Mouse (Mus musculus) hindbrain, embryonic 13.5 days (tissue): ENCODE measurements around the gene Thpo. TPM values are rescaled to one million over a fixed set of nuclear protein-coding genes. Genes with fewer than 3 reads are reported as not detected.

ENCODE experiments used
- ATAC-seq: fragments of 200-750 bp; cut with Nextera tagmentation; 2 replicates; pipeline ENCODE4 v1.8.0; 2017; ENCODE audit warnings: moderate TSS enrichment; ENCODE audit not compliant: low FRiP score
- H3K27ac ChIP-seq: fragments of 300-500 bp; sonication (generic); 2 replicates; pipeline ENCODE4 v1.5.1; 2015; ENCODE audit warnings: inconsistent platforms, mild to moderate bottlenecking, moderate library complexity
- H3K27me3 ChIP-seq: fragments of 300-500 bp; sonication (generic); 2 replicates; pipeline ENCODE4 v1.6.1; 2015; ENCODE audit warnings: mild to moderate bottlenecking, inconsistent platforms
- H3K36me3 ChIP-seq: fragments of 300-500 bp; sonication (generic); 2 replicates; pipeline ENCODE4 v1.6.1; 2015; ENCODE audit warnings: mild to moderate bottlenecking, inconsistent platforms
- H3K4me1 ChIP-seq: fragments of 300-500 bp; sonication (generic); replicated peaks from 2 replicates; pipeline ENCODE4 v1.6.1; 2015; ENCODE audit warnings: inconsistent platforms
- H3K4me2 ChIP-seq: fragments of 300-500 bp; sonication (generic); 2 replicates; pipeline ENCODE4 v1.6.1; 2015; ENCODE audit warnings: inconsistent platforms, mild to moderate bottlenecking, moderate library complexity
- H3K4me3 ChIP-seq: fragments of 300-500 bp; sonication (generic); 2 replicates; pipeline ENCODE4 v1.5.1; 2015; ENCODE audit warnings: mild to moderate bottlenecking, inconsistent platforms
- H3K9ac ChIP-seq: fragments of 300-500 bp; sonication (generic); 2 replicates; pipeline ENCODE4 v1.6.1; 2015; ENCODE audit warnings: mild to moderate bottlenecking, inconsistent platforms
- H3K9me3 ChIP-seq: fragments of 300-500 bp; sonication (generic); 2 replicates; pipeline ENCODE4 v1.6.1; 2016; ENCODE audit warnings: inconsistent platforms
- WGBS: fragments of 180-500 bp; shearing (Covaris S2); methylation state at CpG from one replicate; pipeline ENCODE4 v1.1.7; 2015; 5-methylcytosine and 5-hydroxymethylcytosine counted together
- polyA plus RNA-seq: library from polyadenylated mRNA; unstranded; fragments of >200 nt; fragmentation: Nextera tagmentation; extraction: Ambion mirVana; gene quantifications from 2 replicates; pipeline ENCODE4 v1.2.1, GENCODE M21; 2015

Gene Thpo
- polyA plus RNA-seq, 1 experiment from 2014 or later = 0.88 TPM

GRCm38 (mm10) chr16:20736823-20737222 lies 2.5 kb upstream of the Thpo start:
- no peak overlapping the region for H3K9ac ChIP-seq
- ATAC-seq = no peak
- peaks cover 39% of the 10 kb centered on the region for H3K36me3 ChIP-seq
- WGBS = 93% methylated on average over 5 of the region's 5 CpGs
- no peak overlapping the region for H3K4me3 ChIP-seq
- peaks cover 40% of the 10 kb centered on the region for H3K27me3 ChIP-seq
- no peaks in the 10 kb centered on the region for H3K9me3 ChIP-seq
- H3K4me2 ChIP-seq = no peak overlapping the region
- H3K27ac ChIP-seq = no peak overlapping the region
- peaks cover 22% of the 10 kb centered on the region for H3K4me1 ChIP-seq

GRCm38 (mm10) chr16:20736168-20736567 lies 1.9 kb upstream of the Thpo start:
- Histone ChIP-seq H3K4me2 (no peak overlapping the region), H3K36me3 (peaks cover 33% of the 10 kb centered on the region), H3K27ac (no peak overlapping the region), H3K9ac (no peak overlapping the region), H3K9me3 (no peaks in the 10 kb centered on the region), H3K4me3 (no peak overlapping the region), H3K4me1 (peaks cover 25% of the 10 kb centered on the region), H3K27me3 (peaks cover 40% of the 10 kb centered on the region)
- ATAC-seq = no peak
- 89% methylated on average over 7 of the region's 7 CpGs for WGBS

GRCm38 (mm10) chr16:20735651-20736050 lies 1.3 kb upstream of the Thpo start:
- Histone ChIP-seq H3K4me2 (no peak overlapping the region), H3K36me3 (peaks cover 30% of the 10 kb centered on the region), H3K27ac (no peak overlapping the region), H3K9me3 (no peaks in the 10 kb centered on the region), H3K4me3 (no peak overlapping the region), H3K4me1 (peaks cover 25% of the 10 kb centered on the region), H3K9ac (no peak overlapping the region), H3K27me3 (peaks cover 40% of the 10 kb centered on the region)
- ATAC-seq = no peak
- 84% methylated on average over 5 of the region's 5 CpGs for WGBS

GRCm38 (mm10) chr16:20732925-20733730 lies 1.2 kb downstream of the Thpo start, which contains the start of gene Chrd:
Gene Chrd, plus strand, starts transcription at chr16:20733127.
- Histone ChIP-seq H3K4me3 (peak within 1 kb of the TSS; percentile 72), H3K27ac (peak within 1 kb of the TSS; percentile 88), H3K9me3 (no peaks in the 10 kb centered on the region), H3K27me3 (peaks cover 36% of the 10 kb centered on the region), H3K9ac (peak within 1 kb of the TSS; percentile 89), H3K36me3 (peaks cover 22% of the 10 kb centered on the region), H3K4me2 (peak within 1 kb of the TSS; percentile 96), H3K4me1 (peaks cover 25% of the 10 kb centered on the region)
- WGBS = under 1% methylated on average over 57 of the region's 70 CpGs
- ATAC-seq = peak; percentile 79

- Histone ChIP-seq H3K4me1 (peaks cover 25% of the 10 kb centered on the region), H3K9me3 (no peaks in the 10 kb centered on the region), H3K9ac (peak overlapping the region; percentile 89), H3K27ac (peak overlapping the region; percentile 88), H3K27me3 (peaks cover 36% of the 10 kb centered on the region), H3K36me3 (peaks cover 17% of the 10 kb centered on the region), H3K4me2 (peak overlapping the region; percentile 96), H3K4me3 (peak overlapping the region; percentile 72)
- under 1% methylated on average over 26 of the region's 30 CpGs for WGBS
- ATAC-seq = peak; percentile 56
Observed at GRCm38 (mm10) chr16:20732251-20732924, 1.9 kb downstream of the Thpo start.

- Histone ChIP-seq H3K4me1 (peaks cover 25% of the 10 kb centered on the region), H3K36me3 (peaks cover 10% of the 10 kb centered on the region), H3K4me2 (peak overlapping the region; percentile 96), H3K9ac (no peak overlapping the region), H3K27me3 (peaks cover 32% of the 10 kb centered on the region), H3K4me3 (no peak overlapping the region), H3K27ac (peak overlapping the region; percentile 88; the same call in 1 of the 2 replicates), H3K9me3 (no peaks in the 10 kb centered on the region)
- WGBS = 61% methylated on average over 5 of the region's 5 CpGs
- no peak for ATAC-seq
Observed at GRCm38 (mm10) chr16:20731688-20732087, 2.6 kb downstream of the Thpo start.

GRCm38 (mm10) chr16:20730293-20730711 lies 4.0 kb downstream of the Thpo start:
- ATAC-seq = no peak
- Histone ChIP-seq H3K27ac (no peak overlapping the region), H3K9me3 (no peaks in the 10 kb centered on the region), H3K4me3 (no peak overlapping the region), H3K4me2 (no peak overlapping the region), H3K9ac (no peak overlapping the region), H3K27me3 (peaks cover 18% of the 10 kb centered on the region), H3K4me1 (peaks cover 25% of the 10 kb centered on the region), H3K36me3 (no peaks in the 10 kb centered on the region)
- 44% methylated on average over 5 of the region's 5 CpGs for WGBS

- H3K4me2 ChIP-seq = no peak overlapping the region
- no peak overlapping the region for H3K9ac ChIP-seq
- H3K36me3 ChIP-seq = peaks cover 13% of the 10 kb centered on the region
- 0 out of 2 replicates have a peak, but pooled peaks cover 3% of the 10 kb centered on the region for H3K4me1 ChIP-seq
- no peaks in the 10 kb centered on the region for H3K27me3 ChIP-seq
- ATAC-seq = no peak
- no peak overlapping the region for H3K27ac ChIP-seq
- no peak overlapping the region for H3K4me3 ChIP-seq
- no peaks in the 10 kb centered on the region for H3K9me3 ChIP-seq
- WGBS = 46% methylated on average over 1 of the region's 1 CpGs
Observed at GRCm38 (mm10) chr16:20726384-20726783, 7.9 kb downstream of the Thpo start.

- 83% methylated on average over 4 of the region's 4 CpGs for WGBS
- no peak overlapping the region for H3K27ac ChIP-seq
- no peaks in the 10 kb centered on the region for H3K27me3 ChIP-seq
- H3K4me3 ChIP-seq = no peak overlapping the region
- no peaks in the 10 kb centered on the region for H3K9me3 ChIP-seq
- H3K9ac ChIP-seq = no peak overlapping the region
- H3K36me3 ChIP-seq = peaks cover 15% of the 10 kb centered on the region
- H3K4me2 ChIP-seq = no peak overlapping the region
- 0 out of 2 replicates have a peak, but pooled peaks cover 3% of the 10 kb centered on the region for H3K4me1 ChIP-seq
- no peak for ATAC-seq
Observed at GRCm38 (mm10) chr16:20725750-20726149, 8.6 kb downstream of the Thpo start.

GRCm38 (mm10) chr16:20725321-20725720 lies 9.0 kb downstream of the Thpo start:
- no peak overlapping the region for H3K4me2 ChIP-seq
- no peak overlapping the region for H3K27ac ChIP-seq
- ATAC-seq = no peak
- H3K4me1 ChIP-seq = 0 out of 2 replicates have a peak, but pooled peaks cover 3% of the 10 kb centered on the region
- H3K36me3 ChIP-seq = peaks cover 19% of the 10 kb centered on the region
- no peaks in the 10 kb centered on the region for H3K9me3 ChIP-seq
- 82% methylated on average over 7 of the region's 7 CpGs for WGBS
- no peak overlapping the region for H3K9ac ChIP-seq
- no peaks in the 10 kb centered on the region for H3K27me3 ChIP-seq
- no peak overlapping the region for H3K4me3 ChIP-seq

GRCm38 (mm10) chr16:20724338-20724748 lies 10.0 kb downstream of the Thpo start:
- H3K27me3 ChIP-seq = no peaks in the 10 kb centered on the region
- 34% methylated on average over 5 of the region's 5 CpGs for WGBS
- H3K4me2 ChIP-seq = no peak overlapping the region
- H3K36me3 ChIP-seq = peaks cover 28% of the 10 kb centered on the region
- H3K9ac ChIP-seq = no peak overlapping the region
- no peak overlapping the region for H3K4me3 ChIP-seq
- H3K27ac ChIP-seq = no peak overlapping the region
- 0 out of 2 replicates have a peak, but pooled peaks cover 3% of the 10 kb centered on the region for H3K4me1 ChIP-seq
- no peaks in the 10 kb centered on the region for H3K9me3 ChIP-seq
- ATAC-seq = peak; percentile 80

GRCm38 (mm10) chr16:20723247-20723646 lies 11.1 kb downstream of the Thpo start:
- H3K9me3 ChIP-seq = no peaks in the 10 kb centered on the region
- no peak overlapping the region for H3K27ac ChIP-seq
- H3K36me3 ChIP-seq = peaks cover 28% of the 10 kb centered on the region
- no peak for ATAC-seq
- no peak overlapping the region for H3K4me2 ChIP-seq
- peaks cover 10% of the 10 kb centered on the region for H3K4me1 ChIP-seq
- H3K9ac ChIP-seq = no peak overlapping the region
- WGBS = 59% methylated on average over 4 of the region's 4 CpGs
- H3K27me3 ChIP-seq = no peaks in the 10 kb centered on the region
- no peak overlapping the region for H3K4me3 ChIP-seq
